Mouse (Mus musculus): ENCODE data around the gene Camk2n2. TPM values are rescaled to one million over a fixed set of nuclear protein-coding genes. Genes with fewer than 3 reads are reported as not detected.

Camk2n2 gene
- polyA plus RNA-seq, 1 experiment from 2014 or later = 0.57 TPM

- H3K9me3 ChIP-seq (ENCODE audit: control insufficient read depth, low read length) = no peaks in the 10 kb centered on the region
- peak overlapping the region; percentile 100 for H3K4me2 ChIP-seq (ENCODE audit: low read length)
- no peak for ATAC-seq (ENCODE audit: insufficient number of reproducible peaks, insufficient read depth, low FRiP score, low read depth)
- under 1% methylated on average over 36 of the region's 37 CpGs for WGBS
- H3K9ac ChIP-seq (ENCODE audit: low read length) = peak overlapping the region; percentile 72
- H3K36me3 ChIP-seq (ENCODE audit: control insufficient read depth, insufficient read depth, low read length) = no peaks in the 10 kb centered on the region
- H3K4me1 ChIP-seq (ENCODE audit: control insufficient read depth in 2 of 2, insufficient read depth in 2 of 2, low read length in 2 of 2) = peaks cover 5 to 31% of the 10 kb centered on the region in 2 experiments; a peak in 3 of 4 replicates
- no peak overlapping the region for H3K27ac ChIP-seq (replicated peaks in 1 of 2; ENCODE audit: control insufficient read depth in 1 of 2, insufficient read depth in 1 of 2, low read depth in 2 of 2, low read length in 2 of 2)
- H3K4me3 ChIP-seq (ENCODE audit: control insufficient read depth in 1 of 2, insufficient read depth in 1 of 2, low read depth in 1 of 2, low read length in 2 of 2) = peak overlapping the region; percentile 62 to 68
- peaks cover 45% of the 10 kb centered on the region for H3K27me3 ChIP-seq (ENCODE audit: control insufficient read depth, insufficient read depth, low read length)
Measured at GRCm38 (mm10) chr16:20621991-20622685, 1.1 kb upstream of the Camk2n2 start.

DNA sequence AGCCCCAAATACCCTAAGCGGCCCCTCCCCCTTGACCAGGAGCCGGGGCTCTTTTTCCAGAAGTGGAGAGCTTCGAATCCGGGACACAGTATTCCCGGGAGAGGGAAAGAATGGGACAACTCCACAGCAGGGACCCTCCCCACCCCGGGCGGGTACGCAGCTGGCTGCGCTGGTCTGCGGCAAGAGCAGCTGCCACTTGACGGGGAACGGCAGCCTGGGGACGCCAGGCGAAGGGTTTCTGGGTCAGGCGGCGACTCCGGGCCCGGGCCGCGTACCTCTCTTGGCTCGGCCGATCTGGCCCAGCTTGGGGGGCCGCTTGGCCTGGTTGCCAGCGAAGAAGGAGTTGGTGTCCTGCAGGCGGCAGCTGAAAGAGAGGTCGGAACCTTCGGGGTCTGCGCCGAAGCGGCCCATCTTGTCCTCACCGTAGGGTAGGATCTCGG is 316 bp downstream of the Camk2n2 start:
- no peaks in the 10 kb centered on the region for H3K9me3 ChIP-seq (ENCODE audit: control insufficient read depth, low read length)
- H3K27me3 ChIP-seq (ENCODE audit: control insufficient read depth, insufficient read depth, low read length) = peaks cover 45% of the 10 kb centered on the region
- WGBS = under 1% methylated on average over 32 of the region's 32 CpGs
- H3K4me2 ChIP-seq (ENCODE audit: low read length) = peak overlapping the region; percentile 100
- 0 out of 4 replicates have a peak overlapping the region, but pooled peaks of 1 of the 2 experiments have one; percentile 37 for H3K27ac ChIP-seq (replicated peaks in 1 of 2; ENCODE audit: control insufficient read depth in 1 of 2, insufficient read depth in 1 of 2, low read depth in 2 of 2, low read length in 2 of 2)
- peak overlapping the region; percentile 72 for H3K9ac ChIP-seq (ENCODE audit: low read length)
- peak overlapping the region; percentile 62 to 68 for H3K4me3 ChIP-seq (ENCODE audit: control insufficient read depth in 1 of 2, insufficient read depth in 1 of 2, low read depth in 1 of 2, low read length in 2 of 2)
- no peaks in the 10 kb centered on the region for H3K36me3 ChIP-seq (ENCODE audit: control insufficient read depth, insufficient read depth, low read length)
- ATAC-seq (ENCODE audit: insufficient number of reproducible peaks, insufficient read depth, low FRiP score, low read depth) = peak; percentile 26; the same call in 1 of the 2 replicates
- peaks cover 5 to 31% of the 10 kb centered on the region in 2 experiments; a peak in 3 of 4 replicates for H3K4me1 ChIP-seq (ENCODE audit: control insufficient read depth in 2 of 2, insufficient read depth in 2 of 2, low read length in 2 of 2)

GRCm38 (mm10) chr16:20620399-20620735 is 720 bp downstream of the Camk2n2 start:
- Histone ChIP-seq H3K9ac (ENCODE audit: low read length) (no peak overlapping the region), H3K4me1 (ENCODE audit: control insufficient read depth in 2 of 2, insufficient read depth in 2 of 2, low read length in 2 of 2) (peaks cover 5 to 31% of the 10 kb centered on the region in 2 experiments; a peak in 3 of 4 replicates), H3K36me3 (ENCODE audit: control insufficient read depth, insufficient read depth, low read length) (no peaks in the 10 kb centered on the region), H3K27me3 (ENCODE audit: control insufficient read depth, insufficient read depth, low read length) (peaks cover 45% of the 10 kb centered on the region), H3K4me3 (ENCODE audit: control insufficient read depth in 1 of 2, insufficient read depth in 1 of 2, low read depth in 1 of 2, low read length in 2 of 2) (peak overlapping the region; percentile 62 to 68), H3K4me2 (ENCODE audit: low read length) (peak overlapping the region; percentile 100), H3K27ac (replicated peaks in 1 of 2; ENCODE audit: control insufficient read depth in 1 of 2, insufficient read depth in 1 of 2, low read depth in 2 of 2, low read length in 2 of 2) (no peak overlapping the region), H3K9me3 (ENCODE audit: control insufficient read depth, low read length) (no peaks in the 10 kb centered on the region)
- no peak for ATAC-seq (ENCODE audit: insufficient number of reproducible peaks, insufficient read depth, low FRiP score, low read depth)
- WGBS = 0% methylated on average over 9 of the region's 9 CpGs

DNA sequence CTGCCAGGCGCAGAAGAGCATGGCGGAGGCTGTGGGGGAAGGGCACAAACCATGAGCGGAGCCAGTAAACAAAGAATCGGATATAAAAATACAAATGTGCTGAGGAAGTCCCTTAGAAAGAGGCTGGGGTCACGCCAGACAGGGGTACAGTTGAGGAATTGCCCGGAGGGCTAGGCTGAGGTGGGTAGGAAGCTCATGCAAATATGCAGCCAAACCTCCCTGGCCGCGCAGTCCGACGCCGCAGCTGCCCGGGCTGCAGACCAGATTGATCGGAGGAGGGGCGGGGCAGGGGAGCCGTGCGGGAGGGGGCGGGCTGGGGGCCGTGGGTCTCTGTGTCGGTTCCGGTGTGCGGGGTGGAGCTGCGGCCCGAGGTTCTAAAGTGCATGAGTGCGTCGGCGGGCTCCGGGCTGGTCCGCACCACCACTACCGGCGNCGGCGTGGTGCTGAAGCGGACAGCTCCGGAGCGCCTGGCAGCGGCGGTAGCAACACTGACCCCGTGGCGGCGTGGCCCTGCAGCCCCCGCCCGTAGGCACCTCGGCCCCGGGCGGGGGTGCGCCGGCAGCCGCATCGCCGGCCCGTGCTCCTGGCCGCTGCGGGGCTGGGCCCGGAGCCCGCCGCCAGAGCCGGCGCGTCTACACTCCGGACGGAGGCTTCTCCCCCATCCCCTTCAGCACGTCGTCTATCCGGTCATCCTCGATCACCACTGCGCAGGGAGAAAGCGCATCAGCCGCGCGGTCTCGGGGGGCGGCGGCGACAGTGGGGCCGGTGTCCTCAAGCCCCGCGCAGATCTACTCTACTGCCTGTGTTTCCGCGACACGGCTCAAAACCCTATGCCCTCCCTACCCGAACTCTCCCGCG is 1.3 kb downstream of the Camk2n2 start:
- Histone ChIP-seq H3K4me2 (ENCODE audit: low read length) (peak overlapping the region; percentile 100), H3K9ac (ENCODE audit: low read length) (no peak overlapping the region), H3K36me3 (ENCODE audit: control insufficient read depth, insufficient read depth, low read length) (no peaks in the 10 kb centered on the region), H3K27ac (replicated peaks in 1 of 2; ENCODE audit: control insufficient read depth in 1 of 2, insufficient read depth in 1 of 2, low read depth in 2 of 2, low read length in 2 of 2) (no peak overlapping the region), H3K4me3 (ENCODE audit: control insufficient read depth in 1 of 2, insufficient read depth in 1 of 2, low read depth in 1 of 2, low read length in 2 of 2) (peak overlapping the region; percentile 62 to 68), H3K27me3 (ENCODE audit: control insufficient read depth, insufficient read depth, low read length) (peaks cover 45% of the 10 kb centered on the region), H3K9me3 (ENCODE audit: control insufficient read depth, low read length) (no peaks in the 10 kb centered on the region), H3K4me1 (ENCODE audit: control insufficient read depth in 2 of 2, insufficient read depth in 2 of 2, low read length in 2 of 2) (peaks cover 5 to 31% of the 10 kb centered on the region in 2 experiments; a peak in 3 of 4 replicates)
- WGBS = 2% methylated on average over 81 of the region's 83 CpGs
- ATAC-seq (ENCODE audit: insufficient number of reproducible peaks, insufficient read depth, low FRiP score, low read depth) = no peak

DNA sequence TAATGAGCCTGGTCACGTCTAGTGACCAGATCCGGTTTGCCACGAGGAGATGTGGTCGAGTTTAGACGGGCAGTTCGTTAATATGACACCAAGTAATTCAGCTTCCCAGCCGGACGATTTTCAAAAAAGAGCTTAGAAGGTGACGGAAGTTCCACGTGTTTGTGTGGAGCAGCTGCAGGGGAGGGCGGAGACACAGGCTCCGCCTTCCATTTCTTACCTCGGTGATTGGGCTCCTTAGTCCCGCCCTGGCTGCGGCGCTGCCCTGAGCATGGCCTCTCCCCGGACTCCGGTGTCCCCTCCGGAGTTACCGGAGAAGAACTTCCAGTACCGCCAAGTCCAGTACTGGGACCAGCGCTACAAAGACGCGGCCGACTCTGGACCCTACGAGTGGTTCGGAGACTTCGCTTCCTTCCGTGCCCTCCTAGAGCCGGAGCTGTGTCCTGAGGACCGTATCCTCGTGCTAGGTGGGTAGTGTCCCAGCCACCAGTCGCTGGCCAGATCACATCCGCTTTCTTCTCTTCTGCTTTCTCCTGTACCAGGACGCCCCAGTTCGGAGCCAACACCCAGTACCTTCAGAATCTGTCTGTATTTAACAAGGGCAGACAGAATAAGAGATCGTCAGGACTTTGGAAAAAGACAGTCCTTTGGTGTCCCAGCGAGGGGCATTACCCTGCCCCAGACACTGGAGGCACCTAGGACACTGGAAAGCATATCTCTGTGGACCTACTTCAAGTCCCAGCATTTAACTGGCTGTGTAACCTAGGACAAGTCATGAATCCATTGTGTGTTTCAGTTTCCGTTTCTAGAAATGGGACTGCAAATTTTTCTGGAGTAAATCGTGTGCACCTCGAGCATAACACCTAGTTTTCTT is 9.5 kb downstream of the Camk2n2 start, which contains the start of the genes Eef1akmt4, Gm49333 and Alg3:
TSS of gene Eef1akmt4 (plus strand) at position 237 of the 871 bp plus-strand sequence.
TSS of gene Gm49333 (plus strand) at position 254 of the 871 bp plus-strand sequence.
TSS of gene Alg3 (minus strand) at position 379 of the 871 bp plus-strand sequence.
- H3K4me3 ChIP-seq (ENCODE audit: control insufficient read depth in 1 of 2, insufficient read depth in 1 of 2, low read depth in 1 of 2, low read length in 2 of 2) = peak within 1 kb of the TSS; percentile 76 to 96
- peak; percentile 89 for ATAC-seq (ENCODE audit: insufficient number of reproducible peaks, insufficient read depth, low FRiP score, low read depth)
- peak within 1 kb of the TSS; percentile 80 for H3K9ac ChIP-seq (ENCODE audit: low read length)
- no peaks in the 10 kb centered on the region for H3K27me3 ChIP-seq (ENCODE audit: control insufficient read depth, insufficient read depth, low read length)
- WGBS = 2% methylated on average over 41 of the region's 41 CpGs
- H3K27ac ChIP-seq (replicated peaks in 1 of 2; ENCODE audit: control insufficient read depth in 1 of 2, insufficient read depth in 1 of 2, low read depth in 2 of 2, low read length in 2 of 2) = peak within 1 kb of the TSS; percentile 77 to 89
- peak within 1 kb of the TSS; percentile 98 for H3K4me2 ChIP-seq (ENCODE audit: low read length)
- H3K4me1 ChIP-seq (ENCODE audit: control insufficient read depth in 2 of 2, insufficient read depth in 2 of 2, low read length in 2 of 2) = peaks cover 0 to 14% of the 10 kb centered on the region in 2 experiments; a peak in 2 of 4 replicates
- peaks cover 15% of the 10 kb centered on the region for H3K36me3 ChIP-seq (ENCODE audit: control insufficient read depth, insufficient read depth, low read length)
- no peaks in the 10 kb centered on the region for H3K9me3 ChIP-seq (ENCODE audit: control insufficient read depth, low read length)

DNA sequence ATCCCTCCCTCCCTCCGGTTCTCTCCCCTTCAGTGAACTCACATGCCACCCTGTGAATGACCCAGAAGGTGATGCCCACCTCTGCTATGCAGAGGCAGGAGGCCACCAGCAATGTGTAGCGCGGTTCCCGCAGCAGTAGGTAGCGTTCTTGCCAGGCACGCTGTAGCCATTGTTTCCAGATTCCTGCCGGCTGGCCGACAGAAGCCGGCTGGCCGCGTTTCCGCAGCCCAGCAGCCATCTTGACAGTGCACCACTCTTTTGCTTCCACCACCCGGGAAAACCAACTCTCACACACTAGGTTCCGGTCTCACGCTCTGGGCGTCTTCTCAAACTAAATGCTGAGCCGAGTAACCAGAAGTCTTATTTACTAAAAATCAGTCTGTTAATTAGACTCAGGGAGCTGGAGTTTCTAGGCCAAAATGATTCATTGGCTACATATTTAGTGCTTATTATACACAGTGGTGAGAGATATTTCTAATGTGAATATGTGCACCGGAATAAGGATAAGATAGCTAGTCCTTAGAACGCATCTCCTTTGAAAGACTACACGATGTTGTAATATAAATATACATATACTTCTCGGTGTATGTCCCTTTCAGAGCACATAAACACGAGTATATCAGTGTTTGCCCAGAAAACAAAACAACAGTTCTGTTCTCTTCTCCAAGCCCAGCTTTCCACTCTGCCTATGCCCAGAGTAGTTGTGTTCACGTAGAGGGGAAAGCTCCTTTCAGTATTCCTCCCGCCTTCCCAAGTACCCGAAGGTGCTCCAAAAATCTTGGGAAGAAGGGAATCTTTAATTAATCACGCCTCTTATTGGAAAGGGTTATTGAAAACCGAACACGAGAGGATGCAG is 10.4 kb downstream of the Camk2n2 start:
- H3K27ac ChIP-seq (replicated peaks in 1 of 2; ENCODE audit: control insufficient read depth in 1 of 2, insufficient read depth in 1 of 2, low read depth in 2 of 2, low read length in 2 of 2) = peak overlapping the region; percentile 77 to 89
- peaks cover 0 to 14% of the 10 kb centered on the region in 2 experiments; a peak in 2 of 4 replicates for H3K4me1 ChIP-seq (ENCODE audit: control insufficient read depth in 2 of 2, insufficient read depth in 2 of 2, low read length in 2 of 2)
- peak overlapping the region; percentile 76 to 96 for H3K4me3 ChIP-seq (ENCODE audit: control insufficient read depth in 1 of 2, insufficient read depth in 1 of 2, low read depth in 1 of 2, low read length in 2 of 2)
- peak; percentile 31; the same call in 1 of the 2 replicates for ATAC-seq (ENCODE audit: insufficient number of reproducible peaks, insufficient read depth, low FRiP score, low read depth)
- H3K4me2 ChIP-seq (ENCODE audit: low read length) = peak overlapping the region; percentile 98
- H3K27me3 ChIP-seq (ENCODE audit: control insufficient read depth, insufficient read depth, low read length) = no peaks in the 10 kb centered on the region
- no peaks in the 10 kb centered on the region for H3K9me3 ChIP-seq (ENCODE audit: control insufficient read depth, low read length)
- H3K9ac ChIP-seq (ENCODE audit: low read length) = peak overlapping the region; percentile 80
- under 1% methylated on average over 28 of the region's 28 CpGs for WGBS
- peaks cover 24% of the 10 kb centered on the region for H3K36me3 ChIP-seq (ENCODE audit: control insufficient read depth, insufficient read depth, low read length)
